Mouse (Mus musculus) lung, embryonic 15.5 days (tissue): Measurements from ENCODE around the gene Ddx23. TPM values are rescaled to one million over a fixed set of nuclear protein-coding genes. Genes with fewer than 3 reads are reported as not detected.

ENCODE experiments used
- ATAC-seq: fragments of 200-750 bp; cut with Nextera tagmentation; 2 replicates; pipeline ENCODE4 v1.8.0; 2017; ENCODE audit warnings: moderate number of reproducible peaks, borderline replicate concordance; ENCODE audit not compliant: low FRiP score, low TSS enrichment; ENCODE audit errors: extremely low read depth
- H3K27ac ChIP-seq: fragments of 300-500 bp; sonication (generic); 2 replicates; pipeline ENCODE4 v1.5.1; 2015; ENCODE audit warnings: moderate library complexity, mild to moderate bottlenecking, inconsistent platforms
- H3K27me3 ChIP-seq: fragments of 300-500 bp; sonication (generic); 2 replicates; pipeline ENCODE4 v1.6.1; 2015; ENCODE audit warnings: inconsistent platforms
- H3K36me3 ChIP-seq: fragments of 300-500 bp; sonication (generic); 2 replicates; pipeline ENCODE4 v1.6.1; 2015; ENCODE audit warnings: inconsistent platforms
- H3K4me1 ChIP-seq: fragments of 300-500 bp; sonication (generic); 2 replicates; pipeline ENCODE4 v1.6.1; 2015; ENCODE audit warnings: inconsistent platforms
- H3K4me2 ChIP-seq: fragments of 300-500 bp; sonication (generic); 2 replicates; pipeline ENCODE4 v1.6.1; 2015; ENCODE audit warnings: inconsistent platforms, mild to moderate bottlenecking, moderate library complexity
- H3K4me3 ChIP-seq: fragments of 300-500 bp; sonication (generic); 2 replicates; pipeline ENCODE4 v1.5.1; 2015; ENCODE audit warnings: mild to moderate bottlenecking, inconsistent platforms
- H3K9ac ChIP-seq: fragments of 300-500 bp; sonication (generic); 2 replicates; pipeline ENCODE4 v1.6.1; 2015; ENCODE audit warnings: inconsistent platforms
- H3K9me3 ChIP-seq: fragments of 300-500 bp; sonication (generic); 2 replicates; pipeline ENCODE4 v1.6.1; 2016; ENCODE audit warnings: inconsistent platforms
- WGBS: fragments of 180-500 bp; shearing (Covaris S2); methylation state at CpG from one replicate; pipeline ENCODE4 v1.1.7; 2015; 5-methylcytosine and 5-hydroxymethylcytosine counted together
- polyA plus RNA-seq: library from polyadenylated mRNA; unstranded; fragments of >200 nt; fragmentation: Nextera tagmentation; extraction: Ambion mirVana; gene quantifications from 2 replicates; pipeline ENCODE4 v1.2.1, GENCODE M21; 2015

The Ddx23 gene
- polyA plus RNA-seq, 1 experiment from 2014 or later: 22.5 TPM

GRCm38 (mm10) chr15:98673732-98674131 is 11.0 kb upstream of the Ddx23 start:
- H3K27ac ChIP-seq: no peak overlapping the region
- 69% methylated on average over 7 of the region's 7 CpGs for WGBS
- H3K9me3 ChIP-seq: no peaks in the 10 kb centered on the region
- no peak overlapping the region for H3K4me3 ChIP-seq
- no peak overlapping the region for H3K4me2 ChIP-seq
- H3K9ac ChIP-seq: no peak overlapping the region
- no peak for ATAC-seq
- peaks cover 50% of the 10 kb centered on the region for H3K27me3 ChIP-seq
- H3K36me3 ChIP-seq: no peaks in the 10 kb centered on the region
- peaks cover 17% of the 10 kb centered on the region for H3K4me1 ChIP-seq

GRCm38 (mm10) chr15:98672592-98672991 is 9.9 kb upstream of the Ddx23 start:
- peaks cover 16% of the 10 kb centered on the region for H3K4me1 ChIP-seq
- no peak overlapping the region for H3K4me2 ChIP-seq
- no peak for ATAC-seq
- H3K27ac ChIP-seq: no peak overlapping the region
- no peaks in the 10 kb centered on the region for H3K36me3 ChIP-seq
- no peak overlapping the region for H3K4me3 ChIP-seq
- WGBS: 59% methylated on average over 4 of the region's 4 CpGs
- peaks cover 39% of the 10 kb centered on the region for H3K27me3 ChIP-seq
- no peak overlapping the region for H3K9ac ChIP-seq
- H3K9me3 ChIP-seq: no peaks in the 10 kb centered on the region

GRCm38 (mm10) chr15:98664042-98664907 is 1.6 kb upstream of the Ddx23 start:
- Histone ChIP-seq H3K4me1 (peaks cover 18% of the 10 kb centered on the region), H3K4me3 (no peak overlapping the region), H3K27ac (no peak overlapping the region), H3K27me3 (no peaks in the 10 kb centered on the region), H3K9ac (no peak overlapping the region), H3K9me3 (no peaks in the 10 kb centered on the region), H3K36me3 (0 out of 2 replicates have a peak, but pooled peaks cover 6% of the 10 kb centered on the region), H3K4me2 (no peak overlapping the region)
- 70% methylated on average over 11 of the region's 11 CpGs for WGBS
- ATAC-seq: no peak

- under 1% methylated on average over 14 of the region's 14 CpGs for WGBS
- H3K36me3 ChIP-seq: peaks cover 25% of the 10 kb centered on the region
- H3K27me3 ChIP-seq: no peaks in the 10 kb centered on the region
- peak overlapping the region; percentile 95 for H3K9ac ChIP-seq
- H3K4me2 ChIP-seq: peak overlapping the region; percentile 70
- no peak for ATAC-seq
- peak overlapping the region; percentile 84 for H3K4me3 ChIP-seq
- peaks cover 18% of the 10 kb centered on the region for H3K4me1 ChIP-seq
- no peaks in the 10 kb centered on the region for H3K9me3 ChIP-seq
- peak overlapping the region; percentile 92 for H3K27ac ChIP-seq
Measured at GRCm38 (mm10) chr15:98662198-98662566, 512 bp downstream of the Ddx23 start.

GRCm38 (mm10) chr15:98656982-98657751 is 5.5 kb downstream of the Ddx23 start:
- H3K4me3 ChIP-seq: no peak overlapping the region
- ATAC-seq: no peak
- peaks cover 14% of the 10 kb centered on the region for H3K4me1 ChIP-seq
- WGBS: 77% methylated on average over 15 of the region's 15 CpGs
- no peak overlapping the region for H3K27ac ChIP-seq
- no peaks in the 10 kb centered on the region for H3K9me3 ChIP-seq
- no peak overlapping the region for H3K9ac ChIP-seq
- no peaks in the 10 kb centered on the region for H3K27me3 ChIP-seq
- H3K36me3 ChIP-seq: peaks cover 75% of the 10 kb centered on the region
- no peak overlapping the region for H3K4me2 ChIP-seq

- H3K4me1 ChIP-seq: no peaks in the 10 kb centered on the region
- peaks cover 99% of the 10 kb centered on the region for H3K36me3 ChIP-seq
- no peak overlapping the region for H3K27ac ChIP-seq
- H3K4me3 ChIP-seq: no peak overlapping the region
- no peak overlapping the region for H3K9ac ChIP-seq
- ATAC-seq: no peak
- no peaks in the 10 kb centered on the region for H3K27me3 ChIP-seq
- no peak overlapping the region for H3K4me2 ChIP-seq
- no peaks in the 10 kb centered on the region for H3K9me3 ChIP-seq
- WGBS: 94% methylated on average over 8 of the region's 8 CpGs
Measured at GRCm38 (mm10) chr15:98652174-98652573, 10.5 kb downstream of the Ddx23 start.

- ATAC-seq: no peak
- Histone ChIP-seq H3K27me3 (no peaks in the 10 kb centered on the region), H3K4me2 (no peak overlapping the region), H3K9ac (no peak overlapping the region), H3K9me3 (no peaks in the 10 kb centered on the region), H3K4me3 (no peak overlapping the region), H3K4me1 (no peaks in the 10 kb centered on the region), H3K36me3 (peaks cover 99% of the 10 kb centered on the region), H3K27ac (no peak overlapping the region)
- WGBS: 88% methylated on average over 15 of the region's 15 CpGs
Measured at GRCm38 (mm10) chr15:98651431-98651830, 11.3 kb downstream of the Ddx23 start.

GRCm38 (mm10) chr15:98648071-98648470 is 14.6 kb downstream of the Ddx23 start:
- no peak overlapping the region for H3K4me3 ChIP-seq
- no peak overlapping the region for H3K4me2 ChIP-seq
- H3K4me1 ChIP-seq: no peaks in the 10 kb centered on the region
- H3K27ac ChIP-seq: no peak overlapping the region
- WGBS: 96% methylated on average over 3 of the region's 3 CpGs
- no peaks in the 10 kb centered on the region for H3K27me3 ChIP-seq
- H3K36me3 ChIP-seq: peaks cover 99% of the 10 kb centered on the region
- ATAC-seq: no peak
- no peak overlapping the region for H3K9ac ChIP-seq
- no peaks in the 10 kb centered on the region for H3K9me3 ChIP-seq

- ATAC-seq: no peak
- Histone ChIP-seq H3K9me3 (no peaks in the 10 kb centered on the region), H3K9ac (no peak overlapping the region), H3K4me3 (no peak overlapping the region), H3K27me3 (no peaks in the 10 kb centered on the region), H3K36me3 (peaks cover 98% of the 10 kb centered on the region), H3K27ac (no peak overlapping the region), H3K4me1 (no peaks in the 10 kb centered on the region), H3K4me2 (no peak overlapping the region)
- 87% methylated on average over 10 of the region's 10 CpGs for WGBS
Measured at GRCm38 (mm10) chr15:98647308-98647707, 15.4 kb downstream of the Ddx23 start.

GRCm38 (mm10) chr15:98646737-98647136 is 16.0 kb downstream of the Ddx23 start:
- no peak for ATAC-seq
- WGBS: 80% methylated on average over 8 of the region's 8 CpGs
- no peaks in the 10 kb centered on the region for H3K9me3 ChIP-seq
- no peak overlapping the region for H3K9ac ChIP-seq
- H3K36me3 ChIP-seq: peaks cover 96% of the 10 kb centered on the region
- no peak overlapping the region for H3K4me2 ChIP-seq
- H3K27me3 ChIP-seq: no peaks in the 10 kb centered on the region
- no peaks in the 10 kb centered on the region for H3K4me1 ChIP-seq
- H3K27ac ChIP-seq: no peak overlapping the region
- no peak overlapping the region for H3K4me3 ChIP-seq

GRCm38 (mm10) chr15:98645057-98646026 is 17.4 kb downstream of the Ddx23 start:
- no peaks in the 10 kb centered on the region for H3K4me1 ChIP-seq
- H3K4me3 ChIP-seq: no peak overlapping the region
- ATAC-seq: no peak
- no peak overlapping the region for H3K9ac ChIP-seq
- no peaks in the 10 kb centered on the region for H3K27me3 ChIP-seq
- 87% methylated on average over 24 of the region's 24 CpGs for WGBS
- no peaks in the 10 kb centered on the region for H3K9me3 ChIP-seq
- H3K36me3 ChIP-seq: peaks cover 85% of the 10 kb centered on the region
- H3K4me2 ChIP-seq: no peak overlapping the region
- H3K27ac ChIP-seq: no peak overlapping the region
